Mouse (Mus musculus): ENCODE results near the gene Csrp1.

Gene Csrp1

DNA sequence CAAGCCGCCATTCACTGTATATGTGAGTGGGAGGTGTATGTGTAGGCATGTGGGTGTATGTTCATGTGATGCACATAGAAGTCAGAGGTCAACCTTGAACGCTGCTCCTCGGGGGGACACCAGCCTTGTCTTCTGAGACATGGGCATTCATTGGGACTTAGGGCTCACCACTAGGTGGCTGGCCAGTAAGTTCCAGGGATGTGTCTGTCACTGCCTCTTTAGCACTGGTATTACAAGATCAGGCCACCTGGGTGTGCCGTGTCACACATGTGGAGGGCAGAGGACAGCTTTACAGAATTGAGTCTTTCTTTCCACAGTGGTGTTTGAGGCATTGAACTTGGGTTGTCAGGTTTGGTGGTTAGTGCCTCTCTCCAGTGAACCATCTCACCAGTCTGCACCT, 22.4 kb upstream of the Csrp1 start:
- CTCF ChIA-PET, result no interaction called here

GRCm38 (mm10) chr1:135698046-135698445, 21.8 kb upstream of the Csrp1 start:
- CTCF ChIA-PET, result interaction anchor here (0.7 kb wide), 1 partner anchor 96 kb away, joined by 13 read pairs; no protein-coding TSS in a partner anchor

- CTCF ChIA-PET, result interaction anchor here (0.7 kb wide), 1 partner anchor 96 kb away, joined by 13 read pairs; no protein-coding TSS in a partner anchor
Observed at GRCm38 (mm10) chr1:135698451-135698921, 21.4 kb upstream of the Csrp1 start.

- CTCF ChIA-PET, result no interaction called here
Observed at GRCm38 (mm10) chr1:135698996-135699705, 20.7 kb upstream of the Csrp1 start.

DNA sequence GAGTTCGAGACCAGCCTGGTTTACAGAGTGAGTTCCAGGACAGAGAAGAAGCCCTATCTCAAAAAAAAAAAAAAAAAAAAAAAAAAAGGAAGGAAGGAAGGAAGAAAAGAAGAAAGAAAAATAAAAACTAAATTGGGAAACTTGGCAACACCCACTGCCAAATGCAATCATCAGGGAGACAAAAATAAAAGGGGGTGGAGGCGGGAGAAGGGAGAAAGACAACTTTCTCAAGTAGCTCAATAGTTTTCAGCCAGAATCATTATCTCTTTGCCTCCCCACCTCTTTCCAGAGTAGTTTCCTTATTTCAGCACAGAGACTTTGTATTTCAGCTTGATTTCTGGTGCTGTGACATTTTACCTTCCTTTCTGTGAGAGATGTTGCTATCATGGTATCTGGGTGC, 20.0 kb upstream of the Csrp1 start:
- CTCF ChIA-PET, result interaction anchor here (0.7 kb wide), 1 partner anchor 248 kb away, joined by 13 read pairs; no protein-coding TSS in a partner anchor

- CTCF ChIA-PET, result no interaction called here
Observed at GRCm38 (mm10) chr1:135700605-135701004, 19.3 kb upstream of the Csrp1 start.

DNA sequence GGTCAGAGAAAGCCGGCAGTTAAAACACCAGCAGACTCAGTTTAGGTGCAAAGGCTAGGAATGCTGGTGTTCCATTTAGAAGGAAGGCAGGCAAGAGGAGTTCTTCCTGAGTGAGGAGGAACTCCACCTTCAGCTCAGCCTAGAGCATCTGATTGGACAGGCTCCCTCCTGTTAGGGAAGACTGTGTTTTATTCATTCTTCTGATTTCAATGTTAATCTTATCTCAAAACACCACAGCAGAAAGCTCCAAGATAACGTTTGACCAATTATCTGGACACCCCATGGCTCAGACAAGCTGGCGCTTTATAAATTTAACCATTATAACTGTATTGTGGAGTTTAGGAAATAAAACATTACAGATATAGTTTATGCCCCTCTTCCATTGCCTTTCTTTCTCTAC, 18.5 kb upstream of the Csrp1 start:
- CTCF ChIA-PET, result interaction anchor here (0.7 kb wide), 1 partner anchor 110 kb away, joined by 7 read pairs; no protein-coding TSS in a partner anchor

DNA sequence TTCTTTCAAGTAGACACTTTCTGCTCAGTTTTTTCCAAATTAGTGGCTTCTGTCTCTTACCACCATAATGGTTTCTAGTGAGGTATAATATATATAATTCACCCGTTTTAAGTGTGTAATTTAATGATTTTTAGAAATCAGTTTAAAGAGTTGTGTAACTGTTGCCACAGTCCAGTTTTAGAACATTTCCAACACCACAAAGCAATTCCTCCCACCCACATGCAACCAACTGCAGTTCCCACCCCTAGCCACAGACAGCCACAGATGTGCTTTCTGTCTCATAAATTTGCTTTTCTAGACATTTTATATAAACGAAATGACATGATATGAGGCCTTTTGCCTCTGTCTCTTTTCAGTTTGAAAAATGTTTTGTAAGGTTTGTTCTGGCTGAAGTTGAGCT, 17.1 kb upstream of the Csrp1 start:
- CTCF ChIA-PET, result no interaction called here

DNA sequence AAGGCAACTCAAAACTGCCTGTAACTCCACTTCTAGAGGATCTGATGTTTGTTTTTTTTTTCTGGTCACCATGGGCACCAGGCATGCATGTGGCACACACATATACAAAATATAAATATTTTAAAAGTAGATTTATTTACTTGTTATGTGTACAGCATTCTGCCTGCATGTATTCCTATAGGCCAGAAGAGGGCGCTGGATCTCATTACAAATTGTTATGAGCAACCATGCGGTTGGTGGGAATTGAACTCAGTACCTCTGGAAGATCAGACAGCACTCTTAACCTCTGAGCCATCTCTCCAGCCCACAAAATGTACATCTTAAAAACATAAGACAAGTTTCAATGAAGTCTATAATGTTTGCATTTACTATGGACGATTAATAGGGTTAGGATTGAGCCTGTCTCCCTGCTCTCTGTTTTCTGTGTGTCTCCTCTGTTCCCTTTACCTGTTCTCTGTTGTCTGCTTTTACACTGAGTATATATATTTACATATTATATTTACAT, 15.5 kb upstream of the Csrp1 start:
- CTCF ChIA-PET, result interaction anchor here (1.0 kb wide), 1 partner anchor 33 kb away, joined by 4 read pairs; no protein-coding TSS in a partner anchor

- CTCF ChIA-PET, result no interaction called here
Observed at GRCm38 (mm10) chr1:135708369-135708768, 11.5 kb upstream of the Csrp1 start.

- CTCF ChIA-PET, result no interaction called here
Observed at GRCm38 (mm10) chr1:135711126-135711525, 8.7 kb upstream of the Csrp1 start.

DNA sequence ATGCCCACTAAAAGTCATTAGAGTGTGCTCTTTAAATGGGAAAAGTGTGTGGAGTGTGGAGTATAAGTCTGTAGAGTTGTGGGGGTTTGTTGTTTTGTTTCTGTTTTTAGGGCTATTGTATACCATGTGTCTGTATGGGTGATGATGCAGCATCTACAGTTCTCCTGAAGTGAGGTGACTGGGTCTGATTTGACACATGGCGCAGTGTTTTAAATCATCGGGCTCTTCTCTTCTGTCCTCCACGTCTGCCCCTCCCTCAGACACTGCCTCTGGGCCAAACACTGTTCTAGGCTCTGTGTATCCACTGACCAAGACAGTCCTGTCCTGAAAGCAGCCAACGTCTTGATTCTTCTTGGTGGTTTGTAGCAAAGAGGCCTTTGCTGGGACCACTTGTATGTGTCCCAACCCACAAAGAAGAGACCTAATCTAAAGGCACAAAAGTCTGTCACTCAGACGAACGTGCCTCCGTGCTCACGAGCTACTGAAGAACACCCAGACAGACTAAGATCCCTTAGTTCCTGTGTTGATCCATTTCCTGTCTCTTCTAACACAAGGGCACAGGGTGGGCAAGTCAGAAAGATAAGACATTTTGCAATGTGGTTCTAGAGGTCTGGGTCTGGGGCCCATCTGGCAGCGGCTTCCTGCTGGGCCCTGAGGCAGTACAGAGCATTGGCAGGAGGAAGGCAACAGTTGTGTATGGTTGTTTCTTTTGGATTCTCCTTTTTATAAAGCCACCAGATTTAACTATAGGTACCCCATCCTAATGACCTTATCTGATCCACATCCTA, 5.6 kb upstream of the Csrp1 start:
- CTCF ChIA-PET, result interaction anchor here (0.9 kb wide), 1 partner anchor 75 kb away, joined by 3 read pairs; no protein-coding TSS in a partner anchor

DNA sequence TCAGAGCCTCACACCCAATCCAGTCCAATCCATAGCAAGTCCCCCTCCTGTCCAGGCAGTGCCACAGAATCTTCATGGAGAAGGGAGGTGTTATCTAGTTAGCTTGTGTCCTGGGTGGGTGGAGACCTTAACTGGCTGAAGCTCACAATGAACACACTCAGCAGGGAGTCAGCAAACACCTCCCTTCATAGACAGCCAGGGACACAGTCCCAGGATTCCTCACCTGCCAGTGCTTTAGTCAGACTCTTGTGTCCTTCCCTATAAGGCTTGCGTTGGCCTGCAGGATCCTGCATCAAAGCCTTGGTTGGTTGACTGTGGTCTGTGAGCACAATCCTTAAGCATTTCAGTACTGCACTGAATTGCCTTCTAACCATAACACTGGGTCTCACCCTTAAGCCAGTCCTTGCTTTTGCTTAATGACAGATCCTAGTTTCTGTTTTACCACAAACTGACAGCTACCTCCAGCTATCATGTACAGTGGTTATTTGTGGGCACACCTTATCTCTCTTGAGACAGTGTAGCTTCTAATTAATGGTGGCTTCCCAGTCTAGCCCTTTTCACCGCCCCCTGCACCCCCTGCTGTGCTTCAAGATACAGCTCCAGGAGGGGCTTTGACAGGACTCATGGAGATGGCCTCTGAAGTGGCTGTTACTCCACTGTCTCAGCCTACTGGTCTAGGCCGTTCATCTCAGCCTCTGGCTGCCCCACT, 4.8 kb upstream of the Csrp1 start:
- CTCF ChIA-PET, result interaction anchor here (0.9 kb wide), 1 partner anchor 75 kb away, joined by 3 read pairs; no protein-coding TSS in a partner anchor

- CTCF ChIA-PET, result interaction anchor here (0.6 to 2.3 kb wide), 5 partner anchors 33 to 70 kb away, joined by 3 to 10 read pairs (median 5); partner anchors contain the start of genes Phlda3 and Tnni1
Observed at GRCm38 (mm10) chr1:135719486-135719885, 375 bp upstream of the Csrp1 start.

DNA sequence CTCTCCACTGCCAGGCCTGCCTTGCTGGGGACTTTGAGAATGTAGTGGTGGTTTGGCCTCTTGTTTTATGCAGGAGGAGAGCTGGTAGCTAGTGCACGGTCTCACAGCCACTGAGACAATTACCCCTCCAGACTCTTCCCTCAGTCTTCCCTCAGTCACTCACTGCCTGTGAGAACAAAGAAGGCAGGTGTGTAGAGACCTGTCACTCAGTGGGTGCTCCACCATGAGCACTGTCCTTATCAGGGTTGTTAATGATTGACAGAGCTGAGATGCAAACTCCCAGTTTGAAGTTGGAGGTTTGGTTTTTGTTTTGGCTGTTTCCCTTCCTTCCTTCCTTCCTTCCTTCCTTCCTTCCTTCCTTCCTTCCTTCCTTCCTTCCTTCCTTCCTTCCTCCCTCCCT, 3.2 kb downstream of the Csrp1 start:
- CTCF ChIA-PET, result interaction anchor here (0.7 kb wide), 1 partner anchor 62 kb away, joined by 6 read pairs; no protein-coding TSS in a partner anchor

DNA sequence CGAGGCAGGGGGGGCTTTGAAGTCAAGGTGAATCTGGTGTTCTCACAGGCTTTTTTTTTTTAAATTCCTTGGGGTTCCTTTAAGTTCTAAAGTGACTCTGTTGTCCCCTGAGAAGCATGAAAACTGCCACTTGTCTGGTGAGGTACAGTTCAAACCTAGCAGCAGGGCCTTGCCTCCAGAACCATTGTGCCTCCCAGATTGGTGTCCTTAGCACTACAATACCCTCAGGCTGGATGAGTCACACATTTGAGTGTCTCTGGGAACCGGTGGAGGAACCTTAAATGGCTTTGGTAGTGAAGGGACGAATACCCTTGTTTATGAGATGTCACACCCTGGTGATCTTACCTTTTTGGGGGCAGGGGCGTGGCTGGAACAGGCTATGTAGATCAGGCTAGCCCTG, 4.3 kb downstream of the Csrp1 start:
- CTCF ChIA-PET, result no interaction called here

- CTCF ChIA-PET, result no interaction called here
Observed at GRCm38 (mm10) chr1:135725324-135725723, 5.5 kb downstream of the Csrp1 start.

DNA sequence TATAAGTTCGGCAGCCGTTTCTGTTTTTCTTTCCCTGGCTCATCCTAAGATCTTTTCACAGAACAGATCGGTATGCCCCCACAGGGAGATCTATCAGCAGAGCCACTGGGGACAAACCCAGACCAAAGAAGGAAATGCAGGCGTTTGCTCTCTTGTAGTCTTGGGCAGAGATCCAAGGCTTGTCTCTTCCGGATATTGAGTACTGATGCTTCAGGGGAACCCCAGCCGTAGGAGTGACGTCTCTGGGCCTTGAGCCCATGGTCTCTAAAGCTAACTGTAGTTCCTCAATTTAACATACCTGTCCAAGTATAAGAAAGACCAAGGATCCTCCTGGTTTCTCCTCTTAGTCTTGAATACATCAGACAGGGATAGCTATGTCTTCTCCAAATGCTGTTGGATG, 6.1 kb downstream of the Csrp1 start:
- CTCF ChIA-PET, result interaction anchor here (1.3 kb wide), 1 partner anchor 27 kb away, joined by 9 read pairs; no protein-coding TSS in a partner anchor

GRCm38 (mm10) chr1:135728631-135729366, 8.9 kb downstream of the Csrp1 start:
- CTCF ChIA-PET, result interaction anchor here (0.6 to 1.0 kb wide), 2 partner anchors 11 to 749 kb away, joined by 3 to 4 read pairs; no protein-coding TSS in a partner anchor

- CTCF ChIA-PET, result interaction anchor here (0.6 to 1.0 kb wide), 4 partner anchors 9 to 748 kb away, joined by 3 to 4 read pairs (median 4); no protein-coding TSS in a partner anchor
Observed at GRCm38 (mm10) chr1:135729367-135729713, 9.5 kb downstream of the Csrp1 start.

DNA sequence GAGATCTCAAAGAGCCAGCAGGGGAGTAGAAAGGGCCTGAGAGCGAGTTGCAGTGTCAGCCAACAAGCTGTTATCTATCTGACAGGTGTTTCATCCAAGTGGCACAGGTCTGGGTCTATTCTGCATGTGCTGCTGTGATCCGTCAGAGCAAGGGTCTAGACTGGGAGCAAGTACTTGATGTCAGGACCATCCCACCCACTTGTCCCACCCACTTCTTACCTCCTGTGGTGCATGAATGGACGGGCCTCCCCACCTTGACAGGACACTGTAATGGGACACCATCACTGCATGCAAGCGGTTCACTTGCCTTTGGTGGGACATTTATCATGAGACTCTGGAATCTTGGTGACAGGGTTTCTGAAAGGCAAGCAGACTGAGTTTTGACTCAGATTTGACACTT, 10.0 kb downstream of the Csrp1 start:
- CTCF ChIA-PET, result interaction anchor here (0.7 to 1.0 kb wide), 3 partner anchors 9 to 10 kb away, joined by 3 to 4 read pairs (median 3); no protein-coding TSS in a partner anchor

Data from spleen, embryonic (tissue).